Mouse (Mus musculus): ENCODE data around the gene Klk4. TPM values are rescaled to one million over a fixed set of nuclear protein-coding genes. Genes with fewer than 3 reads are reported as not detected.

Gene Klk4
- polyA plus RNA-seq (2014; fragmentation: Nextera tagmentation; extraction: Ambion mirVana) = not detected in 2 replicates

DNA sequence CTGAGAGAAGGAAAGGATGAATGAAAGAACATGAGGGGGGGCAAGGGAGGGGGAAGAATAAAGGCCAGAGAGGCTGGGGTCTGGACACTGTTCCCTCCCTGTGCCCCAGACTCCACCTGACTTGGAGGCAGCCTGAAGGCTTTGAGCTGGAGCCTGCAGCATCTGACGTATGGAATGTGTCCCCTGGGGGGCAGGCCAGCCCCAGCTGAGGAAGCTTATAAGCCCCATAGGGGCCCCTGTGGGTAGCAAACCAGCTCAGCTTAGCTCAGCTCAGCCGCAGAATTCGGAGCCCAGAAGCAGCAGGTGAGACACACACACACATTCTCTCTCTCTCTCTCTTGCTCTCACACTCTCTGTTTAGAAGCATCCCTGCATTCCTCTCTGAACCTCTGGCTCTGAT lies at the start of gene Klk4:
Klk4 (plus strand) TSS at position 249 of the 400 bp plus-strand sequence.
- Histone ChIP-seq H3K36me3 (ENCODE audit: insufficient read depth) (no peaks in the 10 kb centered on the region), H3K4me1 (ENCODE audit: insufficient read depth) (no peaks in the 10 kb centered on the region), H3K9me3 (ENCODE audit: low read depth, low read length) (no peaks in the 10 kb centered on the region), H3K27ac (ENCODE audit: low read depth) (no peak within 1 kb of the TSS), H3K27me3 (ENCODE audit: insufficient read depth, low read length) (no peaks in the 10 kb centered on the region), H3K4me2 (no peak within 1 kb of the TSS), H3K4me3 (ENCODE audit: low read depth, low read length) (no peak within 1 kb of the TSS), H3K9ac (no peak within 1 kb of the TSS)
- ATAC-seq (ENCODE audit: insufficient read depth) (no peak), DNase-seq (no peak)
- no peak for TF ChIP-seq CTCF (IDR thresholded peaks at IDR 0.05; ENCODE audit: low read depth)
- WGBS = 8% methylated on average over 3 of the region's 3 CpGs

- Histone ChIP-seq H3K36me3 (ENCODE audit: insufficient read depth) (no peaks in the 10 kb centered on the region), H3K4me1 (ENCODE audit: insufficient read depth) (no peaks in the 10 kb centered on the region), H3K9me3 (ENCODE audit: low read depth, low read length) (no peaks in the 10 kb centered on the region), H3K4me3 (ENCODE audit: low read depth, low read length) (no peak within 1 kb of the TSS), H3K9ac (no peak within 1 kb of the TSS), H3K27ac (ENCODE audit: low read depth) (no peak within 1 kb of the TSS), H3K4me2 (no peak within 1 kb of the TSS), H3K27me3 (ENCODE audit: insufficient read depth, low read length) (no peaks in the 10 kb centered on the region)
- no peak for ATAC-seq (ENCODE audit: insufficient read depth)
- DNase-seq = no peak
- WGBS = 54% methylated on average over 3 of the region's 3 CpGs
- no peak for TF ChIP-seq CTCF (IDR thresholded peaks at IDR 0.05; ENCODE audit: low read depth)
These were observed 39.3 kb upstream of the Klk4 start, which contains the start of gene Klk5 for GRCm38 (mm10) chr7:43841701-43842100. Gene Klk5, plus strand, starts transcription at chr7:43841971.

DNA sequence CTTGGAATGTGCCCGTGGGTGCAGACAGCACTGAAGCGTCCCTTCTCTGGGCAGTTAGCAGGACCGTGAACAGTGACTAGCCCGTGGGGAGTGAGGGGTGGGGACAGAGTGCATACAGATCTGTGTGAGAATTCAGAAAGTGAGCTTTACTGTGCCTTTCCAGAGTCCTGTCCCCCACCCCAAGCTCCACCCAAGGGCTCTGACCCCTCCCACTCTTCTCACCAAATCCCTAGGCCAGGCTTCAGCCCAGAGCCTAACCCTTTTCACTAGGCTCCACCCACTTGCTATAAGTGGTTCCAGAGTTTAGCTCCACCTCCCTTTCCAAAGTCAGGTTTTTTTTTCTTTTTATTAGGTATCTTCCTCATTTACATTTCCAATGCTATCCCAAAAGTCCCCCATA lies 37.2 kb upstream of the Klk4 start:
- Histone ChIP-seq H3K9me3 (ENCODE audit: low read depth, low read length) (no peaks in the 10 kb centered on the region), H3K4me1 (ENCODE audit: insufficient read depth) (no peaks in the 10 kb centered on the region), H3K4me2 (no peak overlapping the region), H3K27me3 (ENCODE audit: insufficient read depth, low read length) (no peaks in the 10 kb centered on the region), H3K36me3 (ENCODE audit: insufficient read depth) (no peaks in the 10 kb centered on the region), H3K9ac (no peak overlapping the region), H3K27ac (ENCODE audit: low read depth) (no peak overlapping the region), H3K4me3 (ENCODE audit: low read depth, low read length) (no peak overlapping the region)
- TF ChIP-seq CTCF (IDR thresholded peaks at IDR 0.05; ENCODE audit: low read depth) = no peak
- WGBS = 83% methylated on average over 4 of the region's 4 CpGs
- no peak for DNase-seq
- no peak for ATAC-seq (ENCODE audit: insufficient read depth)

- DNase-seq = no peak
- no peaks in the 10 kb centered on the region for H3K4me1 ChIP-seq (ENCODE audit: insufficient read depth)
- no peaks in the 10 kb centered on the region for H3K36me3 ChIP-seq (ENCODE audit: insufficient read depth)
- H3K4me3 ChIP-seq (ENCODE audit: low read depth, low read length) = no peak overlapping the region
- no peak for ATAC-seq (ENCODE audit: insufficient read depth)
- no peak overlapping the region for H3K9ac ChIP-seq
- H3K27me3 ChIP-seq (ENCODE audit: insufficient read depth, low read length) = no peaks in the 10 kb centered on the region
- no peak overlapping the region for H3K4me2 ChIP-seq
- no peak overlapping the region for H3K27ac ChIP-seq (ENCODE audit: low read depth)
- TF ChIP-seq CTCF (IDR thresholded peaks at IDR 0.05; ENCODE audit: low read depth) = no peak
- no peaks in the 10 kb centered on the region for H3K9me3 ChIP-seq (ENCODE audit: low read depth, low read length)
- WGBS = 84% methylated on average over 6 of the region's 6 CpGs
These were observed 29.3 kb upstream of the Klk4 start for GRCm38 (mm10) chr7:43851616-43852015.

DNA sequence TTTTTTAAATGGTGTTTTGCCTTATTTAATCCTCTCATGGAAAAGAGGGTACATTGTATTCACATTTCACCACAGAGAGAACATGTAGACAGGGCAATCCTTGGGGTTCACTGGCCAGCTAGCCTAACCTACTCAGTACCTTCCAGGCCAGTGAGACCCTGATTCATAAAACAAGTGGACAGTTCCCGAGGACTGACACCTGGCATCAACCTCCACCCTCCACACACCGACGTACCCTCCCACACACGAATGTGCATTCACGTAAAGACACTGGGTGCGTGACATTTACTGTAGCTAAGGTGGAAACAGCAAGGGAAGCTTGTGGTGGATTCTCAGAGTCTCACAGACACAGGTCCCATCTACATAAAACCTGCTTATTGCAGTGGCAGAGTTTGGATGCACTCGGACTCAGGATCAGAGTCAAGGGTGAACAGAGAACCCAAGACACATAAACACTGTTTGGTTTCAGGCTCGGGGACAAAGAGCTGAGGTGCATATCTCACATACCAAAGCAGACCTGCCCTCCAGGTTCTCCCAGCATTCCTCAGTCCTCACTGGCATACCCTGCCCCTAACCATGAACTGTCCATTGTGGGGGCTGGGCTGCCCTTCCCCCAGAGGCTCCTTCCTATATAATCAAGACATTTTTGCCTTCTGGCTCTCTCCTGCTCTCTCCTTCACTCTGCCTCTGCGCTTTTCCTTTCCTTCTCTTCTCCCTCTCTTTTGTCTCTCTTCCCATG lies 26.1 kb upstream of the Klk4 start:
- no peak for DNase-seq

GRCm38 (mm10) chr7:43855709-43856108 lies 25.3 kb upstream of the Klk4 start:
- Histone ChIP-seq H3K9me3 (ENCODE audit: low read depth, low read length) (no peaks in the 10 kb centered on the region), H3K27ac (ENCODE audit: low read depth) (no peak overlapping the region), H3K4me3 (ENCODE audit: low read depth, low read length) (no peak overlapping the region), H3K27me3 (ENCODE audit: insufficient read depth, low read length) (no peaks in the 10 kb centered on the region), H3K4me1 (ENCODE audit: insufficient read depth) (no peaks in the 10 kb centered on the region), H3K4me2 (no peak overlapping the region), H3K36me3 (ENCODE audit: insufficient read depth) (no peaks in the 10 kb centered on the region), H3K9ac (no peak overlapping the region)
- WGBS = 31% methylated on average over 3 of the region's 3 CpGs
- no peak for DNase-seq
- no peak for TF ChIP-seq CTCF (IDR thresholded peaks at IDR 0.05; ENCODE audit: low read depth)
- ATAC-seq (ENCODE audit: insufficient read depth) = no peak

More for the DNA sequence above, 26.1 kb upstream of the Klk4 start:
- H3K4me1 ChIP-seq (ENCODE audit: insufficient read depth) = no peaks in the 10 kb centered on the region
- TF ChIP-seq CTCF (IDR thresholded peaks at IDR 0.05; ENCODE audit: low read depth) = no peak
- H3K27ac ChIP-seq (ENCODE audit: low read depth) = no peak overlapping the region
- ATAC-seq (ENCODE audit: insufficient read depth) = no peak
- H3K4me2 ChIP-seq = no peak overlapping the region
- no peak overlapping the region for H3K9ac ChIP-seq
- H3K27me3 ChIP-seq (ENCODE audit: insufficient read depth, low read length) = no peaks in the 10 kb centered on the region
- 64% methylated on average over 9 of the region's 9 CpGs for WGBS
- no peaks in the 10 kb centered on the region for H3K36me3 ChIP-seq (ENCODE audit: insufficient read depth)
- H3K9me3 ChIP-seq (ENCODE audit: low read depth, low read length) = no peaks in the 10 kb centered on the region
- no peak overlapping the region for H3K4me3 ChIP-seq (ENCODE audit: low read depth, low read length)

DNA sequence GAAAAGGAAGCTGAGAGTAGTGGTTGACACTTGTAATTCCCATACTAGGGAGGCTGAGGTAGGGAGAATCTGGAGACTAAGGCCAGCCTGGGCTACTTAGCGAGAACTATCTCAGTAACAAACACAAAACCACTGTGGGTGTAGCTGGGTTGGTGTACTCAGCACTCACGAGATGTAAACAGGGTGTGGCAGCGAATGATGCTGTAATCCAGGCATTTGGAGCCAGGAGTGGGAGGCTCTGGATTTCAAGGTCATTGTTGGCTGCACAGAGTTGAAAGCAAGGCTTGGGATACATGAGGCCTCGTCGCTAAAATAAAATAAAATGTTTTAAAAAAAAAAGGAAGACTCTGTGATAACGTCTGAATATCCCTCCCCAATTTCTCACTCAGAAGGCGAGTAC lies 24.7 kb upstream of the Klk4 start:
- ATAC-seq (ENCODE audit: insufficient read depth) (no peak), DNase-seq (no peak)
- H3K9ac ChIP-seq = no peak overlapping the region
- H3K4me1 ChIP-seq (ENCODE audit: insufficient read depth) = no peaks in the 10 kb centered on the region
- no peak for TF ChIP-seq CTCF (IDR thresholded peaks at IDR 0.05; ENCODE audit: low read depth)
- H3K27me3 ChIP-seq (ENCODE audit: insufficient read depth, low read length) = no peaks in the 10 kb centered on the region
- H3K4me2 ChIP-seq = no peak overlapping the region
- no peaks in the 10 kb centered on the region for H3K36me3 ChIP-seq (ENCODE audit: insufficient read depth)
- 71% methylated on average over 7 of the region's 7 CpGs for WGBS
- H3K4me3 ChIP-seq (ENCODE audit: low read depth, low read length) = no peak overlapping the region
- no peaks in the 10 kb centered on the region for H3K9me3 ChIP-seq (ENCODE audit: low read depth, low read length)
- H3K27ac ChIP-seq (ENCODE audit: low read depth) = no peak overlapping the region

Measured in lung, embryonic 14.5 days (tissue).